Mouse (Mus musculus): Measurements from ENCODE around the gene Hnrnpm. TPM values are rescaled to one million over a fixed set of nuclear protein-coding genes. Genes with fewer than 3 reads are reported as not detected.

The Hnrnpm gene
- polyA plus RNA-seq, 1 experiment, result 146 TPM

- no peak for TF ChIP-seq CTCF (IDR thresholded peaks at IDR 0.05; ENCODE audit: extremely low read depth, insufficient read depth, low read length)
- TF ChIP-seq POLR2A (IDR thresholded peaks at IDR 0.05; ENCODE audit: extremely low read depth, insufficient read depth, low read length), result no peak
- H3K4me1 ChIP-seq (ENCODE audit: control insufficient read depth, insufficient read depth, low read length), result 0 out of 2 replicates have a peak, but pooled peaks cover 2% of the 10 kb centered on the region
- H3K4me3 ChIP-seq (ENCODE audit: insufficient read depth, low read length), result no peak overlapping the region
- H3K27ac ChIP-seq (ENCODE audit: insufficient read depth, low read length), result no peak overlapping the region
These were observed 30.6 kb upstream of the Hnrnpm start for GRCm38 (mm10) chr17:33717246-33717645.

GRCm38 (mm10) chr17:33714779-33715178 is 28.1 kb upstream of the Hnrnpm start:
- TF ChIP-seq CTCF (IDR thresholded peaks at IDR 0.05; ENCODE audit: extremely low read depth, insufficient read depth, low read length) (no peak), POLR2A (IDR thresholded peaks at IDR 0.05; ENCODE audit: extremely low read depth, insufficient read depth, low read length) (no peak)
- Histone ChIP-seq H3K27ac (ENCODE audit: insufficient read depth, low read length) (no peak overlapping the region), H3K4me1 (ENCODE audit: control insufficient read depth, insufficient read depth, low read length) (0 out of 2 replicates have a peak, but pooled peaks cover 2% of the 10 kb centered on the region), H3K4me3 (ENCODE audit: insufficient read depth, low read length) (no peak overlapping the region)

GRCm38 (mm10) chr17:33713271-33713670 is 26.6 kb upstream of the Hnrnpm start:
- Histone ChIP-seq H3K4me1 (ENCODE audit: control insufficient read depth, insufficient read depth, low read length) (0 out of 2 replicates have a peak, but pooled peaks cover 2% of the 10 kb centered on the region), H3K27ac (ENCODE audit: insufficient read depth, low read length) (no peak overlapping the region), H3K4me3 (ENCODE audit: insufficient read depth, low read length) (no peak overlapping the region)
- TF ChIP-seq CTCF (IDR thresholded peaks at IDR 0.05; ENCODE audit: extremely low read depth, insufficient read depth, low read length) (no peak), POLR2A (IDR thresholded peaks at IDR 0.05; ENCODE audit: extremely low read depth, insufficient read depth, low read length) (no peak)

GRCm38 (mm10) chr17:33709834-33710233 is 23.2 kb upstream of the Hnrnpm start:
- Histone ChIP-seq H3K27ac (ENCODE audit: insufficient read depth, low read length) (no peak overlapping the region), H3K4me1 (ENCODE audit: control insufficient read depth, insufficient read depth, low read length) (no peaks in the 10 kb centered on the region), H3K4me3 (ENCODE audit: insufficient read depth, low read length) (no peak overlapping the region)
- TF ChIP-seq CTCF (IDR thresholded peaks at IDR 0.05; ENCODE audit: extremely low read depth, insufficient read depth, low read length) (no peak), POLR2A (IDR thresholded peaks at IDR 0.05; ENCODE audit: extremely low read depth, insufficient read depth, low read length) (no peak)

- H3K27ac ChIP-seq (ENCODE audit: insufficient read depth, low read length), result no peak overlapping the region
- H3K4me3 ChIP-seq (ENCODE audit: insufficient read depth, low read length), result no peak overlapping the region
- no peaks in the 10 kb centered on the region for H3K4me1 ChIP-seq (ENCODE audit: control insufficient read depth, insufficient read depth, low read length)
- TF ChIP-seq POLR2A (IDR thresholded peaks at IDR 0.05; ENCODE audit: extremely low read depth, insufficient read depth, low read length), result no peak
- no peak for TF ChIP-seq CTCF (IDR thresholded peaks at IDR 0.05; ENCODE audit: extremely low read depth, insufficient read depth, low read length)
These were observed 16.4 kb upstream of the Hnrnpm start for GRCm38 (mm10) chr17:33703091-33703490.

- no peak overlapping the region for H3K27ac ChIP-seq (ENCODE audit: insufficient read depth, low read length)
- H3K4me1 ChIP-seq (ENCODE audit: control insufficient read depth, insufficient read depth, low read length), result no peaks in the 10 kb centered on the region
- TF ChIP-seq CTCF (IDR thresholded peaks at IDR 0.05; ENCODE audit: extremely low read depth, insufficient read depth, low read length) (no peak), POLR2A (IDR thresholded peaks at IDR 0.05; ENCODE audit: extremely low read depth, insufficient read depth, low read length) (no peak)
- H3K4me3 ChIP-seq (ENCODE audit: insufficient read depth, low read length), result no peak overlapping the region
These were observed 15.5 kb upstream of the Hnrnpm start for GRCm38 (mm10) chr17:33702178-33702577.

GRCm38 (mm10) chr17:33695471-33695870 is 8.8 kb upstream of the Hnrnpm start:
- no peaks in the 10 kb centered on the region for H3K4me1 ChIP-seq (ENCODE audit: control insufficient read depth, insufficient read depth, low read length)
- no peak overlapping the region for H3K27ac ChIP-seq (ENCODE audit: insufficient read depth, low read length)
- H3K4me3 ChIP-seq (ENCODE audit: insufficient read depth, low read length), result no peak overlapping the region
- TF ChIP-seq POLR2A (IDR thresholded peaks at IDR 0.05; ENCODE audit: extremely low read depth, insufficient read depth, low read length) (no peak), CTCF (IDR thresholded peaks at IDR 0.05; ENCODE audit: extremely low read depth, insufficient read depth, low read length) (no peak)

- peak overlapping the region; percentile 58 for H3K4me3 ChIP-seq (ENCODE audit: insufficient read depth, low read length)
- TF ChIP-seq POLR2A (IDR thresholded peaks at IDR 0.05; ENCODE audit: extremely low read depth, insufficient read depth, low read length) (peak; percentile 85), CTCF (IDR thresholded peaks at IDR 0.05; ENCODE audit: extremely low read depth, insufficient read depth, low read length) (no peak)
- peak overlapping the region; percentile 73 for H3K27ac ChIP-seq (ENCODE audit: insufficient read depth, low read length)
- peaks cover 6% of the 10 kb centered on the region; the same call in 1 of the 2 replicates for H3K4me1 ChIP-seq (ENCODE audit: control insufficient read depth, insufficient read depth, low read length)
These were observed 1.4 kb downstream of the Hnrnpm start for GRCm38 (mm10) chr17:33685249-33685653.

GRCm38 (mm10) chr17:33684671-33685231 is 1.9 kb downstream of the Hnrnpm start:
- peaks cover 6% of the 10 kb centered on the region; the same call in 1 of the 2 replicates for H3K4me1 ChIP-seq (ENCODE audit: control insufficient read depth, insufficient read depth, low read length)
- TF ChIP-seq POLR2A (IDR thresholded peaks at IDR 0.05; ENCODE audit: extremely low read depth, insufficient read depth, low read length) (peak; percentile 31; the same call in 1 of the 2 replicates), CTCF (IDR thresholded peaks at IDR 0.05; ENCODE audit: extremely low read depth, insufficient read depth, low read length) (peak; percentile 20; the same call in 1 of the 2 replicates)
- H3K4me3 ChIP-seq (ENCODE audit: insufficient read depth, low read length), result peak overlapping the region; percentile 58
- H3K27ac ChIP-seq (ENCODE audit: insufficient read depth, low read length), result peak overlapping the region; percentile 73

- no peak overlapping the region for H3K27ac ChIP-seq (ENCODE audit: insufficient read depth, low read length)
- no peak overlapping the region for H3K4me3 ChIP-seq (ENCODE audit: insufficient read depth, low read length)
- peaks cover 9% of the 10 kb centered on the region for H3K4me1 ChIP-seq (ENCODE audit: control insufficient read depth, insufficient read depth, low read length)
- TF ChIP-seq POLR2A (IDR thresholded peaks at IDR 0.05; ENCODE audit: extremely low read depth, insufficient read depth, low read length), result no peak
- TF ChIP-seq CTCF (IDR thresholded peaks at IDR 0.05; ENCODE audit: extremely low read depth, insufficient read depth, low read length), result no peak
These were observed 4.9 kb downstream of the Hnrnpm start for GRCm38 (mm10) chr17:33681767-33682166.
